Mouse (Mus musculus) MEL (cell line): ENCODE results near the gene Ssh2.

Experiments used
- CTCF ChIP-seq, 3 experiments: IDR thresholded peaks in 2 of 3; conservative IDR thresholded peaks in 1 of 3; 2 replicates each; pipeline ENCODE4 v1.5.1; 2011 to 2012; ENCODE audit warnings: low read length in 3 of 3, low read depth in 2 of 3, mild to moderate bottlenecking in 2 of 3, improper control_type of control experiment in 1 of 3, inconsistent platforms in 1 of 3, mixed read lengths in 1 of 3, moderate library complexity in 1 of 3; ENCODE audit not compliant: control insufficient read depth in 1 of 3, insufficient read depth in 1 of 3, poor library complexity in 1 of 3, severe bottlenecking in 1 of 3
- ELF1 ChIP-seq: IDR thresholded peaks from 2 replicates; pipeline ENCODE4 v1.6.1; 2014; ENCODE audit warnings: low read depth, mild to moderate bottlenecking, inconsistent platforms, low read length, improper control_type of control experiment, moderate library complexity
- EP300 ChIP-seq, 2 experiments: IDR thresholded peaks; 2 replicates each; pipeline ENCODE4 v1.6.1; 2011; ENCODE audit warnings: improper control_type of control experiment in 2 of 2, low read length in 2 of 2, low read depth in 1 of 2, mild to moderate bottlenecking in 1 of 2
- GABPA ChIP-seq: IDR thresholded peaks from 2 replicates; pipeline ENCODE4 v1.6.1; 2012; ENCODE audit warnings: low read depth, mild to moderate bottlenecking, inconsistent platforms, low read length, improper control_type of control experiment, moderate library complexity
- HCFC1 ChIP-seq: IDR thresholded peaks from 2 replicates; pipeline ENCODE4 v1.6.1; 2012; ENCODE audit warnings: low read depth, mild to moderate bottlenecking, inconsistent platforms, low read length, improper control_type of control experiment, moderate library complexity
- MAFK ChIP-seq: IDR thresholded peaks from 2 replicates; pipeline ENCODE4 v1.6.1; 2011; ENCODE audit warnings: low read depth, mild to moderate bottlenecking, low read length, improper control_type of control experiment, borderline replicate concordance
- POLR2AphosphoS2 ChIP-seq: IDR thresholded peaks from 2 replicates; pipeline ENCODE4 v1.6.1; 2011; ENCODE audit warnings: low read length, improper control_type of control experiment
- RAD21 ChIP-seq: IDR thresholded peaks from 2 replicates; pipeline ENCODE4 v1.6.1; 2011; ENCODE audit warnings: mild to moderate bottlenecking, low read depth, low read length, improper control_type of control experiment
- SIN3A ChIP-seq: IDR thresholded peaks from 2 replicates; pipeline ENCODE4 v1.6.1; 2012; ENCODE audit warnings: low read length, improper control_type of control experiment, inconsistent platforms
- TCF12 ChIP-seq: IDR thresholded peaks from 2 replicates; pipeline ENCODE4 v1.6.1; 2014; ENCODE audit warnings: low read depth, mild to moderate bottlenecking, inconsistent platforms, low read length, improper control_type of control experiment, moderate library complexity
- ZC3H11A ChIP-seq: IDR thresholded peaks from 2 replicates; pipeline ENCODE4 v1.6.1; 2012; ENCODE audit warnings: low read depth, mild to moderate bottlenecking, inconsistent platforms, low read length, improper control_type of control experiment
- ZNF384 ChIP-seq: IDR thresholded peaks from 2 replicates; pipeline ENCODE4 v1.6.1; 2012; ENCODE audit warnings: low read depth, mild to moderate bottlenecking, inconsistent platforms, low read length, improper control_type of control experiment

DNA sequence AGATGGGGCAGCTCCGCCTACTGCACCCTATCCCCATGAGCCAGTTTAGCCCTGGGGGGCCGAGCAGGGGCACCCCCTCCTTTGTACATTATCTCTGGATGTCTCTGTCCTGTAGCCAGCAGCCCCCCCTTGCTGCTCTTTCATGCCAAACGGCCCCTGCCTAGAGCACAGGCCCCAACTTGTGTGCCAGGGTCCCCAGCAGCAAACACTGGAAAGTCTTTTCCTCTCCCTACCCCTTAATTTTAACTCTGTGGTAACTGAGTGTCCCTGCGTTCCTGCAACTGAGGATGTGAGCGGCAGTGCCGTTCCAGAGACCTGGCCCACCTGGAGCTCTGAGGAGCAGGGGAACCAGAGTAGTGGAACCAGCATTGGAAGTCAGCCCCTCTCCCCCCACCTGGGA lies 290.9 kb downstream of the Ssh2 start:
- TF ChIP-seq RAD21 (no peak), EP300 (IDR thresholded peaks at IDR 0.05; ENCODE audit: low read depth in 1 of 2, low read length in 2 of 2) (no peak), ELF1 (no peak), POLR2AphosphoS2 (no peak), CTCF (IDR thresholded peaks at IDR 0.05 in 2 of 3, conservative IDR thresholded peaks at IDR 0.05 in 1 of 3; ENCODE audit: control insufficient read depth in 1 of 3, insufficient read depth in 1 of 3, low read depth in 2 of 3, low read length in 3 of 3, poor library complexity in 1 of 3, severe bottlenecking in 1 of 3) (no peak), SIN3A (no peak), ZNF384 (no peak), GABPA (no peak), HCFC1 (no peak), TCF12 (no peak), MAFK (no peak), ZC3H11A (no peak)
